Mouse (Mus musculus): ENCODE measurements at regions not wholly inside any gene's neighbourhood (a gene's known extent, or its start where the extent isn't known, plus 50 kb on each side); places are given as distances from the start of the nearest gene placed in this dataset.
"Not testable (repeated sequence)": the region's sequence is repeated elsewhere in the genome, so short reads cannot be mapped to it uniquely, and the experiment has no call there.

DNA sequence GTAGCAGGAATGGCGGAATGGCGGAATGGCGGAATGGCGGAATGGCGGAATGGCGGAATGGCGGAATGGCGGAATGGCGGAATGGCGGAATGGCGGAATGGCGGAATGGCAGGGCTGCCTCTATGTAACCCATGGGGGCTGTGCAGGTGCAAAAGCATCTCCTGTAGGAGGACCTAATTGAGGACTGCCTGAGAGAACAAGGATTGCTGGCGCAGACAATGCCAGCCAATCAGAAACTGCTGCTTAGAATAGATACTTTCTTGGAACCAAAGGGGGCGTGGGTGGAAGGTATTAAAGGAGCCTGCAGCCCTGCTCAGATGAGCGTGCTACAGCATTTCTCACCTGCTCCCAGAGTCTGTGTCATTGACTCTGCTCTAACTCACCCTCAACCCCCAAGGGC is 67.8 kb upstream of the Cntn1 start:
- in situ Hi-C loops (cut with MboI; ENCODE audit: low pct_ligation_motif_present, low pct_unique_long_range_greater_than_20kb, low sequenced_read_pairs); H3K79me2 ChIP-seq (replicated peaks; ENCODE audit: control insufficient read depth, extremely low read depth, insufficient read depth, poor library complexity, severe bottlenecking); DNase-seq (ENCODE audit: extremely low read depth); H3K9ac ChIP-seq (ENCODE audit: insufficient read depth, low read depth); H3K4me2 ChIP-seq (ENCODE audit: insufficient read depth, low read depth, poor library complexity, severe bottlenecking); H3K27me3 ChIP-seq (replicated peaks); dilution Hi-C loops (cut with MboI; ENCODE audit: extremely low pct_ligation_motif_present, extremely low pct_unique_long_range_greater_than_20kb, low sequenced_read_pairs); H3K27ac ChIP-seq (ENCODE audit: insufficient read depth, low read depth); H3K36me3 ChIP-seq (replicated peaks in 1 of 2; ENCODE audit: control insufficient read depth in 1 of 2, insufficient read depth in 1 of 2, low read length in 1 of 2); H3K4me1 ChIP-seq (ENCODE audit: control insufficient read depth in 1 of 2, insufficient read depth in 2 of 2); H3K4me3 ChIP-seq (replicated peaks in 1 of 3; ENCODE audit: low read depth in 2 of 3, low read length in 2 of 3, poor library complexity in 1 of 3): not testable (repeated sequence)
- H3K9me3 ChIP-seq (replicated peaks; ENCODE audit: low read length): peaks cover 21% of the 10 kb centered on the region

- no peak overlapping the region for H3K9ac ChIP-seq (ENCODE audit: insufficient read depth, low read depth)
- H3K4me2 ChIP-seq (ENCODE audit: insufficient read depth, low read depth, poor library complexity, severe bottlenecking): no peak overlapping the region
- no peak for TF ChIP-seq UBTF (IDR thresholded peaks at IDR 0.05; ENCODE audit: low read depth, low read length)
- TF ChIP-seq MAX (IDR thresholded peaks at IDR 0.05; ENCODE audit: low read length): no peak
- peaks cover 49% of the 10 kb centered on the region for H3K9me3 ChIP-seq (replicated peaks; ENCODE audit: low read length)
- no peaks in the 10 kb centered on the region for H3K4me1 ChIP-seq (ENCODE audit: control insufficient read depth in 1 of 2, insufficient read depth in 2 of 2)
- no peak overlapping the region for H3K27ac ChIP-seq (ENCODE audit: insufficient read depth, low read depth)
- in situ Hi-C loops (cut with MboI; ENCODE audit: low pct_ligation_motif_present, low pct_unique_long_range_greater_than_20kb, low sequenced_read_pairs): no loop called here
- no peaks in the 10 kb centered on the region for H3K27me3 ChIP-seq (replicated peaks)
- H3K4me3 ChIP-seq (replicated peaks in 1 of 3; ENCODE audit: low read depth in 2 of 3, low read length in 2 of 3, poor library complexity in 1 of 3): no peak overlapping the region
- H3K36me3 ChIP-seq (replicated peaks in 1 of 2; ENCODE audit: control insufficient read depth in 1 of 2, insufficient read depth in 1 of 2, low read length in 1 of 2): no peaks in the 10 kb centered on the region
- no peaks in the 10 kb centered on the region for H3K79me2 ChIP-seq (replicated peaks; ENCODE audit: control insufficient read depth, extremely low read depth, insufficient read depth, poor library complexity, severe bottlenecking)
- DNase-seq (ENCODE audit: extremely low read depth): no peak
- dilution Hi-C loops (cut with MboI; ENCODE audit: extremely low pct_ligation_motif_present, extremely low pct_unique_long_range_greater_than_20kb, low sequenced_read_pairs): no loop called here
These were observed 50.9 kb upstream of the Cntn1 start for GRCm38 (mm10) chr15:92000086-92000485.

Measured in CH12.LX (cell line).